Mouse (Mus musculus) hindbrain, embryonic 13.5 days (tissue): ENCODE data around the gene Zfp74. TPM values are rescaled to one million over a fixed set of nuclear protein-coding genes. Genes with fewer than 3 reads are reported as not detected.
A peak's percentile ranks its signal among the peaks of the same experiment; 100 is the strongest.
"Not testable (repeated sequence)": the region's sequence is repeated elsewhere in the genome, so short reads cannot be mapped to it uniquely, and the experiment has no call there.

Experiments used
- ATAC-seq: fragments of 200-750 bp; cut with Nextera tagmentation; 2 replicates; pipeline ENCODE4 v1.8.0; 2017; ENCODE audit warnings: moderate TSS enrichment; ENCODE audit not compliant: low FRiP score
- H3K27ac ChIP-seq: fragments of 300-500 bp; sonication (generic); 2 replicates; pipeline ENCODE4 v1.5.1; 2015; ENCODE audit warnings: inconsistent platforms, mild to moderate bottlenecking, moderate library complexity
- H3K27me3 ChIP-seq: fragments of 300-500 bp; sonication (generic); 2 replicates; pipeline ENCODE4 v1.6.1; 2015; ENCODE audit warnings: mild to moderate bottlenecking, inconsistent platforms
- H3K36me3 ChIP-seq: fragments of 300-500 bp; sonication (generic); 2 replicates; pipeline ENCODE4 v1.6.1; 2015; ENCODE audit warnings: mild to moderate bottlenecking, inconsistent platforms
- H3K4me1 ChIP-seq: fragments of 300-500 bp; sonication (generic); replicated peaks from 2 replicates; pipeline ENCODE4 v1.6.1; 2015; ENCODE audit warnings: inconsistent platforms
- H3K4me2 ChIP-seq: fragments of 300-500 bp; sonication (generic); 2 replicates; pipeline ENCODE4 v1.6.1; 2015; ENCODE audit warnings: inconsistent platforms, mild to moderate bottlenecking, moderate library complexity
- H3K4me3 ChIP-seq: fragments of 300-500 bp; sonication (generic); 2 replicates; pipeline ENCODE4 v1.5.1; 2015; ENCODE audit warnings: mild to moderate bottlenecking, inconsistent platforms
- H3K9ac ChIP-seq: fragments of 300-500 bp; sonication (generic); 2 replicates; pipeline ENCODE4 v1.6.1; 2015; ENCODE audit warnings: mild to moderate bottlenecking, inconsistent platforms
- H3K9me3 ChIP-seq: fragments of 300-500 bp; sonication (generic); 2 replicates; pipeline ENCODE4 v1.6.1; 2016; ENCODE audit warnings: inconsistent platforms
- WGBS: fragments of 180-500 bp; shearing (Covaris S2); methylation state at CpG from one replicate; pipeline ENCODE4 v1.1.7; 2015; 5-methylcytosine and 5-hydroxymethylcytosine counted together
- polyA plus RNA-seq: library from polyadenylated mRNA; unstranded; fragments of >200 nt; fragmentation: Nextera tagmentation; extraction: Ambion mirVana; gene quantifications from 2 replicates; pipeline ENCODE4 v1.2.1, GENCODE M21; 2015

Gene Zfp74
- polyA plus RNA-seq, 1 experiment from 2014 or later: 18.4 TPM

GRCm38 (mm10) chr7:29981860-29982259 is 28.0 kb upstream of the Zfp74 start:
- H3K27ac ChIP-seq: no peak overlapping the region
- no peak overlapping the region for H3K4me2 ChIP-seq
- no peaks in the 10 kb centered on the region for H3K9me3 ChIP-seq
- H3K27me3 ChIP-seq: no peaks in the 10 kb centered on the region
- H3K36me3 ChIP-seq: peaks cover 6% of the 10 kb centered on the region
- no peak overlapping the region for H3K9ac ChIP-seq
- no peak for ATAC-seq
- 91% methylated on average over 3 of the region's 3 CpGs for WGBS
- H3K4me3 ChIP-seq: no peak overlapping the region
- H3K4me1 ChIP-seq: peaks cover 21% of the 10 kb centered on the region

GRCm38 (mm10) chr7:29981455-29981854 is 27.6 kb upstream of the Zfp74 start:
- peaks cover 21% of the 10 kb centered on the region for H3K4me1 ChIP-seq
- H3K9ac ChIP-seq: no peak overlapping the region
- H3K27ac ChIP-seq: no peak overlapping the region
- no peak for ATAC-seq
- no peak overlapping the region for H3K4me3 ChIP-seq
- no peak overlapping the region for H3K4me2 ChIP-seq
- H3K9me3 ChIP-seq: no peaks in the 10 kb centered on the region
- WGBS: 56% methylated on average over 5 of the region's 5 CpGs
- no peaks in the 10 kb centered on the region for H3K27me3 ChIP-seq
- H3K36me3 ChIP-seq: peaks cover 5% of the 10 kb centered on the region

GRCm38 (mm10) chr7:29980761-29981160 is 26.9 kb upstream of the Zfp74 start:
- no peak overlapping the region for H3K4me3 ChIP-seq
- peaks cover 21% of the 10 kb centered on the region for H3K4me1 ChIP-seq
- ATAC-seq: no peak

GRCm38 (mm10) chr7:29970686-29971085 is 16.8 kb upstream of the Zfp74 start:
- Histone ChIP-seq H3K27ac (no peak overlapping the region), H3K27me3 (no peaks in the 10 kb centered on the region), H3K4me1 (no peaks in the 10 kb centered on the region), H3K4me2 (no peak overlapping the region), H3K9me3 (peaks cover 3% of the 10 kb centered on the region; the same call in 1 of the 2 replicates), H3K36me3 (no peaks in the 10 kb centered on the region), H3K4me3 (no peak overlapping the region), H3K9ac (no peak overlapping the region)
- ATAC-seq: no peak
- WGBS: 86% methylated on average over 9 of the region's 9 CpGs

More at GRCm38 (mm10) chr7:29980761-29981160, 26.9 kb upstream of the Zfp74 start:
- H3K9me3 ChIP-seq: no peaks in the 10 kb centered on the region
- peaks cover under 1% of the 10 kb centered on the region for H3K36me3 ChIP-seq
- no peak overlapping the region for H3K4me2 ChIP-seq
- H3K9ac ChIP-seq: no peak overlapping the region
- WGBS: 97% methylated on average over 1 of the region's 1 CpGs
- no peaks in the 10 kb centered on the region for H3K27me3 ChIP-seq
- H3K27ac ChIP-seq: no peak overlapping the region

GRCm38 (mm10) chr7:29965115-29965810 is 11.4 kb upstream of the Zfp74 start:
- H3K27me3 ChIP-seq, H3K4me2 ChIP-seq, H3K36me3 ChIP-seq, H3K9ac ChIP-seq, H3K27ac ChIP-seq, H3K4me3 ChIP-seq, H3K9me3 ChIP-seq, ATAC-seq, H3K4me1 ChIP-seq: not testable (repeated sequence)
- WGBS: 51% methylated on average over 39 of the region's 39 CpGs

- H3K4me3 ChIP-seq: no peak overlapping the region
- H3K36me3 ChIP-seq: no peaks in the 10 kb centered on the region
- no peaks in the 10 kb centered on the region for H3K9me3 ChIP-seq
- H3K27ac ChIP-seq: no peak overlapping the region
- no peaks in the 10 kb centered on the region for H3K27me3 ChIP-seq
- H3K4me1 ChIP-seq: no peaks in the 10 kb centered on the region
- H3K4me2 ChIP-seq: no peak overlapping the region
- ATAC-seq: no peak
- no peak overlapping the region for H3K9ac ChIP-seq
- 72% methylated on average over 3 of the region's 3 CpGs for WGBS
Observed at GRCm38 (mm10) chr7:29959004-29959403, 5.1 kb upstream of the Zfp74 start.

GRCm38 (mm10) chr7:29958125-29958724 is 4.3 kb upstream of the Zfp74 start:
- Histone ChIP-seq H3K9ac (no peak overlapping the region), H3K27ac (no peak overlapping the region), H3K4me3 (no peak overlapping the region), H3K9me3 (no peaks in the 10 kb centered on the region), H3K4me1 (no peaks in the 10 kb centered on the region), H3K4me2 (no peak overlapping the region), H3K36me3 (no peaks in the 10 kb centered on the region), H3K27me3 (no peaks in the 10 kb centered on the region)
- 90% methylated on average over 11 of the region's 11 CpGs for WGBS
- no peak for ATAC-seq

GRCm38 (mm10) chr7:29956257-29956656 is 2.4 kb upstream of the Zfp74 start:
- Histone ChIP-seq H3K36me3 (no peaks in the 10 kb centered on the region), H3K27me3 (no peaks in the 10 kb centered on the region)
- 72% methylated on average over 9 of the region's 10 CpGs for WGBS

GRCm38 (mm10) chr7:29954731-29955130 is 842 bp upstream of the Zfp74 start:
- no peak for ATAC-seq
- Histone ChIP-seq H3K36me3 (peaks cover 12% of the 10 kb centered on the region), H3K4me1 (peaks cover 6% of the 10 kb centered on the region; the same call in 1 of the 2 replicates), H3K27ac (no peak overlapping the region), H3K4me3 (peak overlapping the region; percentile 77; the same call in 1 of the 2 replicates), H3K9me3 (no peaks in the 10 kb centered on the region), H3K27me3 (no peaks in the 10 kb centered on the region), H3K4me2 (0 out of 2 replicates have a peak overlapping the region, but pooled peaks have one; percentile 62), H3K9ac (no peak overlapping the region)
- WGBS: 25% methylated on average over 4 of the region's 4 CpGs

More at GRCm38 (mm10) chr7:29956257-29956656, 2.4 kb upstream of the Zfp74 start:
- Histone ChIP-seq H3K4me2 (no peak overlapping the region), H3K27ac (no peak overlapping the region), H3K4me3 (no peak overlapping the region), H3K9me3 (no peaks in the 10 kb centered on the region), H3K4me1 (peaks cover 6% of the 10 kb centered on the region; the same call in 1 of the 2 replicates), H3K9ac (no peak overlapping the region; the same call in 1 of the 2 replicates)
- ATAC-seq: no peak

GRCm38 (mm10) chr7:29953086-29953485 is 803 bp downstream of the Zfp74 start:
- Histone ChIP-seq H3K4me2 (peak overlapping the region; percentile 62), H3K4me1 (peaks cover 6% of the 10 kb centered on the region; the same call in 1 of the 2 replicates), H3K27me3 (no peaks in the 10 kb centered on the region), H3K9ac (peak overlapping the region; percentile 94), H3K36me3 (peaks cover 23% of the 10 kb centered on the region), H3K4me3 (peak overlapping the region; percentile 77), H3K9me3 (no peaks in the 10 kb centered on the region), H3K27ac (peak overlapping the region; percentile 95)
- 45% methylated on average over 10 of the region's 10 CpGs for WGBS
- ATAC-seq: no peak

GRCm38 (mm10) chr7:29944201-29944600 is 9.7 kb downstream of the Zfp74 start:
- WGBS: 77% methylated on average over 2 of the region's 2 CpGs

GRCm38 (mm10) chr7:29943720-29944119 is 10.2 kb downstream of the Zfp74 start:
- WGBS: 79% methylated on average over 2 of the region's 2 CpGs
- no peaks in the 10 kb centered on the region; the same call in 1 of the 2 replicates for H3K4me1 ChIP-seq
- no peak overlapping the region for H3K4me3 ChIP-seq
- H3K27ac ChIP-seq: no peak overlapping the region
- H3K4me2 ChIP-seq: no peak overlapping the region
- no peaks in the 10 kb centered on the region for H3K27me3 ChIP-seq
- H3K9ac ChIP-seq: no peak overlapping the region
- no peaks in the 10 kb centered on the region for H3K9me3 ChIP-seq
- peaks cover 55% of the 10 kb centered on the region for H3K36me3 ChIP-seq
- no peak for ATAC-seq

More at GRCm38 (mm10) chr7:29944201-29944600, 9.7 kb downstream of the Zfp74 start:
- Histone ChIP-seq H3K4me1 (no peaks in the 10 kb centered on the region), H3K36me3 (peaks cover 58% of the 10 kb centered on the region), H3K27ac (no peak overlapping the region), H3K9ac (no peak overlapping the region), H3K4me2 (no peak overlapping the region), H3K27me3 (no peaks in the 10 kb centered on the region), H3K4me3 (no peak overlapping the region), H3K9me3 (no peaks in the 10 kb centered on the region)
- ATAC-seq: no peak
